Mouse (Mus musculus) heart, embryonic 13.5 days (tissue): ENCODE results near the gene Fam167b. TPM values are rescaled to one million over a fixed set of nuclear protein-coding genes. Genes with fewer than 3 reads are reported as not detected.
"Not testable (repeated sequence)": the region's sequence is repeated elsewhere in the genome, so short reads cannot be mapped to it uniquely, and the experiment has no call there.

ENCODE experiments used
- ATAC-seq: fragments of 200-750 bp; cut with Nextera tagmentation; 2 replicates; pipeline ENCODE4 v1.8.0; 2017; ENCODE audit warnings: moderate TSS enrichment; ENCODE audit not compliant: insufficient number of reproducible peaks, low FRiP score, low TSS enrichment; ENCODE audit errors: extremely low read depth
- H3K27ac ChIP-seq: fragments of 300-500 bp; sonication (generic); replicated peaks from 2 replicates; pipeline ENCODE4 v1.5.1; 2015; ENCODE audit warnings: moderate library complexity, mild to moderate bottlenecking, inconsistent platforms
- H3K27me3 ChIP-seq: fragments of 300-500 bp; sonication (generic); replicated peaks from 2 replicates; pipeline ENCODE4 v1.6.1; 2015; ENCODE audit warnings: mild to moderate bottlenecking, inconsistent platforms
- H3K36me3 ChIP-seq: fragments of 300-500 bp; sonication (generic); 2 replicates; pipeline ENCODE4 v1.6.1; 2015; ENCODE audit warnings: mild to moderate bottlenecking, inconsistent platforms
- H3K4me1 ChIP-seq: fragments of 300-500 bp; sonication (generic); 2 replicates; pipeline ENCODE4 v1.6.1; 2015; ENCODE audit warnings: inconsistent platforms
- H3K4me2 ChIP-seq: fragments of 300-500 bp; sonication (generic); 2 replicates; pipeline ENCODE4 v1.6.1; 2015; ENCODE audit warnings: inconsistent platforms, mild to moderate bottlenecking, moderate library complexity
- H3K4me3 ChIP-seq: fragments of 300-500 bp; sonication (generic); 2 replicates; pipeline ENCODE4 v1.5.1; 2015; ENCODE audit warnings: moderate library complexity, mild to moderate bottlenecking, inconsistent platforms
- H3K9ac ChIP-seq: fragments of 300-500 bp; sonication (generic); 2 replicates; pipeline ENCODE4 v1.6.1; 2015; ENCODE audit warnings: inconsistent platforms, mild to moderate bottlenecking, moderate library complexity
- H3K9me3 ChIP-seq: fragments of 300-500 bp; sonication (generic); 2 replicates; pipeline ENCODE4 v1.6.1; 2016; ENCODE audit warnings: inconsistent platforms
- WGBS: fragments of 180-500 bp; shearing (Covaris S2); methylation state at CpG from one replicate; pipeline ENCODE4 v1.1.7; 2015; ENCODE audit warnings: mixed read lengths; 5-methylcytosine and 5-hydroxymethylcytosine counted together
- polyA plus RNA-seq: library from polyadenylated mRNA; unstranded; fragments of >200 nt; fragmentation: Nextera tagmentation; extraction: Ambion mirVana; gene quantifications from 2 replicates; pipeline ENCODE4 v1.2.1, GENCODE M21; 2015

Gene Fam167b
- polyA plus RNA-seq, 1 experiment from 2014 or later, result 4.7 TPM

- no peak for ATAC-seq
Observed at GRCm38 (mm10) chr4:129557256-129557808, 21.0 kb downstream of the Fam167b start.

GRCm38 (mm10) chr4:129556532-129557223, 21.7 kb downstream of the Fam167b start:
- Histone ChIP-seq H3K27ac (peak overlapping the region; percentile 60), H3K9ac (peak overlapping the region; percentile 85), H3K9me3 (no peaks in the 10 kb centered on the region), H3K4me3 (peak overlapping the region; percentile 62), H3K4me2 (peak overlapping the region; percentile 98), H3K4me1 (peaks cover 25% of the 10 kb centered on the region), H3K27me3 (no peaks in the 10 kb centered on the region), H3K36me3 (no peaks in the 10 kb centered on the region)
- peak; percentile 83 for ATAC-seq
- 6% methylated on average over 33 of the region's 33 CpGs for WGBS

More at GRCm38 (mm10) chr4:129557256-129557808, 21.0 kb downstream of the Fam167b start:
- no peaks in the 10 kb centered on the region for H3K36me3 ChIP-seq
- peak overlapping the region; percentile 60 for H3K27ac ChIP-seq
- no peaks in the 10 kb centered on the region for H3K27me3 ChIP-seq
- no peaks in the 10 kb centered on the region for H3K9me3 ChIP-seq
- peak overlapping the region; percentile 62 for H3K4me3 ChIP-seq
- peaks cover 25% of the 10 kb centered on the region for H3K4me1 ChIP-seq
- H3K9ac ChIP-seq, result peak overlapping the region; percentile 85
- H3K4me2 ChIP-seq, result peak overlapping the region; percentile 98
- 60% methylated on average over 9 of the region's 9 CpGs for WGBS

- Histone ChIP-seq H3K4me1 (peaks cover 25% of the 10 kb centered on the region), H3K9me3 (no peaks in the 10 kb centered on the region), H3K27ac (peak overlapping the region; percentile 60), H3K36me3 (no peaks in the 10 kb centered on the region), H3K4me3 (peak overlapping the region; percentile 62), H3K27me3 (no peaks in the 10 kb centered on the region), H3K9ac (peak overlapping the region; percentile 85), H3K4me2 (peak overlapping the region; percentile 98)
- WGBS, result under 1% methylated on average over 24 of the region's 24 CpGs
- ATAC-seq, result 0 out of 2 replicates have a peak, but pooled peaks have one; percentile 1
Observed at GRCm38 (mm10) chr4:129555862-129556531, 22.4 kb downstream of the Fam167b start.

GRCm38 (mm10) chr4:129555421-129555861, 22.9 kb downstream of the Fam167b start:
- no peak for ATAC-seq

GRCm38 (mm10) chr4:129554512-129554911, 23.8 kb downstream of the Fam167b start:
- peaks cover 25% of the 10 kb centered on the region for H3K4me1 ChIP-seq
- 72% methylated on average over 6 of the region's 6 CpGs for WGBS

More at GRCm38 (mm10) chr4:129555421-129555861, 22.9 kb downstream of the Fam167b start:
- Histone ChIP-seq H3K4me2 (peak overlapping the region; percentile 98), H3K4me3 (peak overlapping the region; percentile 62), H3K9ac (peak overlapping the region; percentile 85), H3K27me3 (no peaks in the 10 kb centered on the region), H3K9me3 (no peaks in the 10 kb centered on the region), H3K27ac (peak overlapping the region; percentile 60; the same call in 1 of the 2 replicates), H3K36me3 (no peaks in the 10 kb centered on the region), H3K4me1 (peaks cover 25% of the 10 kb centered on the region)
- 4% methylated on average over 16 of the region's 16 CpGs for WGBS

GRCm38 (mm10) chr4:129550295-129550694, 28.1 kb downstream of the Fam167b start:
- H3K27me3 ChIP-seq, result no peaks in the 10 kb centered on the region
- H3K9me3 ChIP-seq, result no peaks in the 10 kb centered on the region
- H3K4me3 ChIP-seq, result no peak overlapping the region
- no peak overlapping the region for H3K9ac ChIP-seq
- ATAC-seq, result no peak
- no peak overlapping the region for H3K4me2 ChIP-seq
- WGBS, result 59% methylated on average over 1 of the region's 1 CpGs
- H3K4me1 ChIP-seq, result peaks cover 3% of the 10 kb centered on the region; the same call in 1 of the 2 replicates
- H3K27ac ChIP-seq, result no peak overlapping the region
- no peaks in the 10 kb centered on the region for H3K36me3 ChIP-seq

More at GRCm38 (mm10) chr4:129554512-129554911, 23.8 kb downstream of the Fam167b start:
- not testable (repeated sequence) for H3K9ac ChIP-seq, H3K27ac ChIP-seq, H3K36me3 ChIP-seq, H3K27me3 ChIP-seq, H3K9me3 ChIP-seq, H3K4me3 ChIP-seq, H3K4me2 ChIP-seq, ATAC-seq

- no peak overlapping the region for H3K27ac ChIP-seq
- H3K4me3 ChIP-seq, result no peak overlapping the region
- H3K27me3 ChIP-seq, result no peaks in the 10 kb centered on the region
- no peak for ATAC-seq
- no peaks in the 10 kb centered on the region for H3K4me1 ChIP-seq
- H3K9ac ChIP-seq, result no peak overlapping the region
- no peaks in the 10 kb centered on the region for H3K9me3 ChIP-seq
- WGBS, result 73% methylated on average over 2 of the region's 2 CpGs
- H3K36me3 ChIP-seq, result no peaks in the 10 kb centered on the region
- H3K4me2 ChIP-seq, result no peak overlapping the region
Observed at GRCm38 (mm10) chr4:129549306-129549705, 29.0 kb downstream of the Fam167b start.

- not testable (repeated sequence) for H3K27me3 ChIP-seq, H3K4me2 ChIP-seq, H3K27ac ChIP-seq, H3K9me3 ChIP-seq, H3K4me3 ChIP-seq, ATAC-seq, H3K36me3 ChIP-seq, H3K9ac ChIP-seq, H3K4me1 ChIP-seq
- 71% methylated on average over 4 of the region's 4 CpGs for WGBS
Observed at GRCm38 (mm10) chr4:129547631-129548030, 30.7 kb downstream of the Fam167b start.

- ATAC-seq, result no peak
- H3K27me3 ChIP-seq, result no peaks in the 10 kb centered on the region
Observed at GRCm38 (mm10) chr4:129544106-129544505, 34.2 kb downstream of the Fam167b start.

GRCm38 (mm10) chr4:129542592-129543141, 35.7 kb downstream of the Fam167b start, which contains the start of gene Hdac1:
TSS of gene Hdac1 (minus strand) at chr4:129542713.
- H3K4me3 ChIP-seq, result peak within 1 kb of the TSS; percentile 91
- WGBS, result 2% methylated on average over 46 of the region's 46 CpGs
- ATAC-seq, result peak; percentile 100
- H3K27me3 ChIP-seq, result no peaks in the 10 kb centered on the region
- no peaks in the 10 kb centered on the region for H3K9me3 ChIP-seq
- H3K36me3 ChIP-seq, result peaks cover 19% of the 10 kb centered on the region
- peak within 1 kb of the TSS; percentile 86 for H3K27ac ChIP-seq
- H3K4me1 ChIP-seq, result peaks cover 23% of the 10 kb centered on the region
- H3K4me2 ChIP-seq, result peak within 1 kb of the TSS; percentile 88
- H3K9ac ChIP-seq, result peak within 1 kb of the TSS; percentile 97

More at GRCm38 (mm10) chr4:129544106-129544505, 34.2 kb downstream of the Fam167b start:
- Histone ChIP-seq H3K9me3 (no peaks in the 10 kb centered on the region), H3K27ac (no peak overlapping the region), H3K4me3 (no peak overlapping the region), H3K4me2 (no peak overlapping the region), H3K4me1 (peaks cover 23% of the 10 kb centered on the region), H3K9ac (no peak overlapping the region), H3K36me3 (peaks cover 11% of the 10 kb centered on the region)
- 93% methylated on average over 4 of the region's 4 CpGs for WGBS
